Mouse (Mus musculus): ENCODE data around the gene Rpl36.

DNA sequence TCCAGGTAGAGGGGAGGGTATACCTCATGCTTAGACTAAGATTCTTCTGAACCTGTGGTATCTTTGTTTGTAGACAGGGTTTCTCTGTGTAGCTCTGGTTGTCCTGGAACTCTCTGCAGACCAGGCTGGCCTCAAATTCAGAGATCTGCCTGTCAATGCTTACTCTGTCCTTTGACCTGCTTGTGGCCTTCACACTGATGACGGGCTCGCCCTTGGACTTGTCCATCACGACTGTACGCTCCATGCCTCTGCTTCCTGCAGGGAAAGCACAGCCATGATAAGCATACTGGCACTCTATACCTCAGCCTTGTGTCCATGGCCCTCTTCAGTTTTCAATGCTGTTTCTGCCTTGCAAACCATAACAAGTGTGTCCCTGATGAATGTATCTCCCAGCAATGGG, 45.8 kb upstream of the Rpl36 start:
- TF ChIP-seq CTCF (IDR thresholded peaks at IDR 0.05; ENCODE audit: low read depth) (no peak), EP300 (IDR thresholded peaks at IDR 0.05; ENCODE audit: low read depth) (no peak)

Measured in liver, postnatal 0 days (tissue).